Mouse (Mus musculus) spleen, adult 18-20 months (tissue): Measurements from ENCODE around the gene Uqcrq.
"Not testable (repeated sequence)": the region's sequence is repeated elsewhere in the genome, so short reads cannot be mapped to it uniquely, and the experiment has no call there.

Experiments
- DNase-seq, 2 experiments: peaks; one replicate each; pipeline ENCODE4 v3.0.0; 2022; ENCODE audit warnings: mixed read lengths in 2 of 2

Uqcrq gene

GRCm38 (mm10) chr11:53450070-53450705 is 19.6 kb upstream of the Uqcrq start:
- DNase-seq = no peak

GRCm38 (mm10) chr11:53448529-53448928 is 17.9 kb upstream of the Uqcrq start:
- DNase-seq = no peak

- no peak for DNase-seq
Observed at GRCm38 (mm10) chr11:53447996-53448395, 17.4 kb upstream of the Uqcrq start.

- DNase-seq = no peak
Observed at GRCm38 (mm10) chr11:53446183-53446582, 15.6 kb upstream of the Uqcrq start.

- no peak for DNase-seq
Observed at GRCm38 (mm10) chr11:53445562-53445961, 14.9 kb upstream of the Uqcrq start.

- peak in 1 of 2 experiments; percentile 24 for DNase-seq
Observed at GRCm38 (mm10) chr11:53443861-53444260, 13.2 kb upstream of the Uqcrq start.

- no peak for DNase-seq
Observed at GRCm38 (mm10) chr11:53441921-53442320, 11.3 kb upstream of the Uqcrq start.

- DNase-seq = no peak
Observed at GRCm38 (mm10) chr11:53436338-53436737, 5.7 kb upstream of the Uqcrq start.

GRCm38 (mm10) chr11:53435504-53435903 is 4.9 kb upstream of the Uqcrq start:
- no peak for DNase-seq

- no peak for DNase-seq
Observed at GRCm38 (mm10) chr11:53433057-53433456, 2.4 kb upstream of the Uqcrq start.

- peak in 1 of 2 experiments; percentile 12 for DNase-seq
Observed at GRCm38 (mm10) chr11:53431347-53432056, 871 bp upstream of the Uqcrq start.

GRCm38 (mm10) chr11:53430300-53430669 is 346 bp downstream of the Uqcrq start:
- DNase-seq = no peak

GRCm38 (mm10) chr11:53429182-53429581 is 1.4 kb downstream of the Uqcrq start:
- no peak for DNase-seq

GRCm38 (mm10) chr11:53428716-53429057 is 1.9 kb downstream of the Uqcrq start:
- DNase-seq = no peak

- DNase-seq = no peak
Observed at GRCm38 (mm10) chr11:53427993-53428715, 2.5 kb downstream of the Uqcrq start.

- not testable (repeated sequence) for DNase-seq
Observed at GRCm38 (mm10) chr11:53426914-53427313, 3.7 kb downstream of the Uqcrq start.

- DNase-seq = no peak
Observed at GRCm38 (mm10) chr11:53425711-53426255, 4.8 kb downstream of the Uqcrq start.

GRCm38 (mm10) chr11:53425251-53425650 is 5.4 kb downstream of the Uqcrq start:
- no peak for DNase-seq

- no peak for DNase-seq
Observed at GRCm38 (mm10) chr11:53424826-53425225, 5.8 kb downstream of the Uqcrq start.

GRCm38 (mm10) chr11:53423036-53423435 is 7.6 kb downstream of the Uqcrq start, which contains the start of gene Leap2:
TSS of gene Leap2 (minus strand) at chr11:53423170.
- no peak for DNase-seq

- no peak for DNase-seq
Observed at GRCm38 (mm10) chr11:53418048-53418447, 12.6 kb downstream of the Uqcrq start.

GRCm38 (mm10) chr11:53413871-53414270 is 16.8 kb downstream of the Uqcrq start:
- no peak for DNase-seq

- DNase-seq = no peak
Observed at GRCm38 (mm10) chr11:53411738-53412137, 18.9 kb downstream of the Uqcrq start.

- no peak for DNase-seq
Observed at GRCm38 (mm10) chr11:53403638-53404037, 27.0 kb downstream of the Uqcrq start.
